Mouse (Mus musculus) layer of hippocampus, adult 18-20 months (tissue): ENCODE measurements around the gene Cpne2. TPM values are rescaled to one million over a fixed set of nuclear protein-coding genes. Genes with fewer than 3 reads are reported as not detected.
A peak's percentile ranks its signal among the peaks of the same experiment; 100 is the strongest.

ENCODE experiments used
- DNase-seq, 2 experiments: peaks; one replicate each; pipeline ENCODE4 v3.0.0; 2022; ENCODE audit warnings: low spot score in 2 of 2
- microRNA-seq, 2 experiments: library from miRNA; unstranded; fragments of <30 nt; microRNA quantifications; one replicate each; pipeline ENCODE4 v1.2.0; 2021
- total RNA-seq, 2 experiments: library from RNA; stranded (reverse); gene quantifications; 2 replicates each; pipeline ENCODE4 v1.2.3; 2021

The Cpne2 gene
- total RNA-seq, 2 experiments from 2014 or later: 41.9 to 48.2 TPM

GRCm38 (mm10) chr8:94574159-94574907, 41.5 kb downstream of the Cpne2 start:
- DNase-seq: peak; percentile 88 to 93

- DNase-seq: no peak
These were observed 42.4 kb downstream of the Cpne2 start for GRCm38 (mm10) chr8:94575148-94575547.

GRCm38 (mm10) chr8:94581820-94582483, 49.2 kb downstream of the Cpne2 start:
- no peak for DNase-seq

GRCm38 (mm10) chr8:94582569-94582968, 49.8 kb downstream of the Cpne2 start:
- DNase-seq: no peak

- DNase-seq: peak; percentile 64 to 84
These were observed 51.5 kb downstream of the Cpne2 start for GRCm38 (mm10) chr8:94584238-94584817.

- DNase-seq: no peak
These were observed 58.9 kb downstream of the Cpne2 start for GRCm38 (mm10) chr8:94591691-94592090.

GRCm38 (mm10) chr8:94594211-94594610, 61.4 kb downstream of the Cpne2 start:
- no peak for DNase-seq

GRCm38 (mm10) chr8:94600478-94600877, 67.7 kb downstream of the Cpne2 start:
- DNase-seq: no peak

GRCm38 (mm10) chr8:94601034-94601606, 68.3 kb downstream of the Cpne2 start:
- DNase-seq: peak in 1 of 2 experiments; percentile 39

GRCm38 (mm10) chr8:94601607-94602385, 69.0 kb downstream of the Cpne2 start, which contains the start of the genes Rspry1 and Fam192a:
TSS of gene Rspry1 (plus strand) at chr8:94601937.
TSS of gene Fam192a (minus strand) at chr8:94601997.
- DNase-seq: peak; percentile 100

GRCm38 (mm10) chr8:94602471-94603131, 69.8 kb downstream of the Cpne2 start:
- DNase-seq: no peak

- DNase-seq: no peak
These were observed 71.2 kb downstream of the Cpne2 start for GRCm38 (mm10) chr8:94604030-94604429.

GRCm38 (mm10) chr8:94607064-94607463, 74.3 kb downstream of the Cpne2 start:
- DNase-seq: no peak

Small RNAs within 50 kb of the gene (microRNA-seq; reads per million reads assigned to microRNA genes)
- 0 reads per million in 2 experiments for gene Mir7072

Other genes with a start within 250 kb of the Cpne2 start
- gene Slc12a3, start 203.8 kb upstream of the Cpne2 start, total RNA-seq: under 1 TPM; 0.25 to 0.46 TPM
- gene Herpud1, start 146.6 kb upstream of the Cpne2 start, total RNA-seq: 10 to 100 TPM; 66.6 to 76.8 TPM
- 1 to 10 TPM in 1 of 2 experiments, under 1 TPM in 1; 0.30 to 1.1 TPM for gene Nlrc5, start 98.6 kb upstream of the Cpne2 start, total RNA-seq
- gene Rspry1, start 68.9 kb downstream of the Cpne2 start, total RNA-seq: 10 to 100 TPM; 25.1 to 26.4 TPM
- 10 to 100 TPM; 37.7 to 46.2 TPM for gene Fam192a, start 69.0 kb downstream of the Cpne2 start, total RNA-seq
- 100 to 1,000 TPM; 138 to 153 TPM for gene Arl2bp, start 133.6 kb downstream of the Cpne2 start, total RNA-seq
- 10 to 100 TPM; 37.0 to 42.6 TPM for gene Pllp, start 163.3 kb downstream of the Cpne2 start, total RNA-seq
- gene Ccl22, start 212.6 kb downstream of the Cpne2 start, total RNA-seq: under 1 TPM; 0.15 to 0.23 TPM
- 100 to 1,000 TPM; 400 to 401 TPM for gene Cx3cl1, start 239.0 kb downstream of the Cpne2 start, total RNA-seq